ENCODE assay signal across 9 mouse cellular contexts in the genomic region with DNA sequence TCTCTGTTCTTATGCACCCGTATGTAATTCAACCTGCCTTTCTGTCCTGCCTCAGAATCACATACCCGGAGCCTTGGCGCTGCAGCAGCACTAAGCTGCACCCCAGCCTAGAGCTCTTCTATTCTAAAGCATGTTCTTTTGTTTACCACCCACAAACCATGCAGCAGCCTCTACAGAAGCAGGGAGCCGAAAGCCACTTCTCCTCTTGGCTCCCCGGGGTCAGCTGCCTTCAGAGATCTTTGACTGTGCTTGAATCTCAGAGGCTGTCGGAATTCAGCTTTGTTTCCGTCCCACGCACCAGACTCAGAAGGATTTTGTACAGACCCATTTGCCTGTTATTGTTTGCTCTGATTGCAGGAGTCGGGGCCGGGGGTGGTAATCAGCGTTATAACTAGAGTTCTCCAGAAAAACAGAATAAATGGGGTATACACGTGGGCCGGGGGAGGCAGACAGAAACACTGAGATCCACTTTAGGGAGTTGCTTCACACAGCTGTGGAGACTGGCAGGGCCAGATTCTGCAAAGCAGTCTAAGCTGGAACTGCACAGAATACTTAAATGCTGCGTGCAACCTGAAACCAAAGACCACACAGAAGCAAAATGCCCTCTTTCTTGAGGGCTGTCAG. TPM values are rescaled to one million over a fixed set of nuclear protein-coding genes. Genes with fewer than 3 reads are reported as not detected.
DNase-seq lines count a peak whose midpoint lies in the region; ATAC-seq and TF ChIP-seq lines count a peak whose summit lies in the region.
"Had no signal": no experiment of that assay in that cellular context is flagged by ENCODE, and none has a peak within 500 bp of the region (broad histone marks: within the 10 kb centered on the region; RNA-seq: fewer than 3 reads in every experiment).

No protein-coding gene starts in this region.

- peak; percentile 84 for ATAC-seq in kidney, embryonic 14.5 days (ENCODE audit: low FRiP score, low TSS enrichment)

- intact Hi-C loops in left cerebral cortex, adult 2 months (cut with DNase I), result no loop called here

- no peak for DNase-seq in kidney, postnatal 25 days
- DNase-seq in forelimb bud, embryonic 11.5 days (ENCODE audit: low read depth, low spot score), result peak; percentile 30
- DNase-seq in left cerebral cortex, adult 2 months (ENCODE audit: extremely low spot score in 1 of 2, low spot score in 2 of 2), result peak; percentile 58 to 71
- DNase-seq in right cerebral cortex, adult 18-20 months, result peak; percentile 81
- no peak for DNase-seq in thymus, postnatal 14 days
- DNase-seq in gastrocnemius, adult 18-20 months (ENCODE audit: low spot score), result no peak
- DNase-seq in thymus, adult 18-20 months, result no peak

- 24% methylated on average over 14 of the region's 14 CpGs for WGBS in kidney, embryonic 14.5 days

- no peak overlapping the region for H3K9ac ChIP-seq in kidney, embryonic 14.5 days (ENCODE audit: low read depth, low read length)

- H3K4me1 ChIP-seq in kidney, embryonic 14.5 days (ENCODE audit: control insufficient read depth, insufficient read depth, low read length), result peaks cover 17% of the 10 kb centered on the region; the same call in 1 of the 2 replicates

- no peaks in the 10 kb centered on the region for H3K36me3 ChIP-seq in kidney, embryonic 14.5 days (ENCODE audit: control insufficient read depth, insufficient read depth, low read length)

- TF ChIP-seq CTCF in left cerebral cortex, adult 2 months (IDR thresholded peaks at IDR 0.05), result no peak

- peak overlapping the region; percentile 70 for H3K27ac ChIP-seq in kidney, embryonic 14.5 days (ENCODE audit: low read depth, low read length)
- H3K27ac ChIP-seq in left cerebral cortex, adult 2 months, result peak overlapping the region; percentile 83

- peak overlapping the region; percentile 31 for H3K4me2 ChIP-seq in kidney, embryonic 14.5 days (replicated peaks; ENCODE audit: low read depth, low read length)

- H3K4me3 ChIP-seq in kidney, embryonic 14.5 days (ENCODE audit: low read length), result no peak overlapping the region
- H3K4me3 ChIP-seq in left cerebral cortex, adult 2 months, result no peak overlapping the region

- no peaks in the 10 kb centered on the region for H3K27me3 ChIP-seq in kidney, embryonic 14.5 days (ENCODE audit: control insufficient read depth, insufficient read depth, low read length)
- H3K27me3 ChIP-seq: CH12.LX had no signal

- H3K9me3 ChIP-seq in kidney, embryonic 14.5 days (ENCODE audit: control insufficient read depth, low read length), result no peaks in the 10 kb centered on the region

RNA-seq across cellular contexts. Expression of a gene that starts 8.5 kb away (rescaled TPM):
- polyA plus RNA-seq in kidney, embryonic 14.5 days (2014; fragmentation: Nextera tagmentation; extraction: Ambion mirVana), result 60.3 and 119 TPM in 2 replicates
- total RNA-seq in left cerebral cortex, adult 2 months (2021), result 10 to 100 TPM; 68.1 to 75.4 TPM
- total RNA-seq in gastrocnemius, adult 18-20 months (2021), result 10 to 100 TPM; 20.3 to 21.0 TPM

RNA-seq across cellular contexts. Expression of a gene that starts 56.1 kb away (rescaled TPM):
- polyA plus RNA-seq in kidney, embryonic 14.5 days (2014; fragmentation: Nextera tagmentation; extraction: Ambion mirVana), result 24.6 and 34.6 TPM in 2 replicates
- total RNA-seq in left cerebral cortex, adult 2 months (2021), result 10 to 100 TPM; 33.0 to 39.2 TPM
- 10 to 100 TPM in 1 of 2 experiments, 1 to 10 TPM in 1; 9.9 to 10.2 TPM for total RNA-seq in gastrocnemius, adult 18-20 months (2021)

Comparison
In these comparisons a context has a peak if more than half of its experiments do, and no peak if none do; other contexts are left out.
1. DNase-seq: peak in forelimb bud, embryonic 11.5 days (single experiment), left cerebral cortex, adult 2 months (2 of 2) and right cerebral cortex, adult 18-20 months (single experiment); none in kidney, postnatal 25 days (0 of 2), thymus, postnatal 14 days (single experiment), gastrocnemius, adult 18-20 months (single experiment) and thymus, adult 18-20 months (0 of 2).